Mouse (Mus musculus) cerebellum, postnatal 14 days (tissue): ENCODE data around the gene Milr1.
"Not testable (repeated sequence)": the region's sequence is repeated elsewhere in the genome, so short reads cannot be mapped to it uniquely, and the experiment has no call there.

Source experiments
- DNase-seq, 2 experiments: peaks; one replicate each; pipeline ENCODE4 v3.0.0; 2021; ENCODE audit warnings: mixed read lengths in 2 of 2

The Milr1 gene

DNA sequence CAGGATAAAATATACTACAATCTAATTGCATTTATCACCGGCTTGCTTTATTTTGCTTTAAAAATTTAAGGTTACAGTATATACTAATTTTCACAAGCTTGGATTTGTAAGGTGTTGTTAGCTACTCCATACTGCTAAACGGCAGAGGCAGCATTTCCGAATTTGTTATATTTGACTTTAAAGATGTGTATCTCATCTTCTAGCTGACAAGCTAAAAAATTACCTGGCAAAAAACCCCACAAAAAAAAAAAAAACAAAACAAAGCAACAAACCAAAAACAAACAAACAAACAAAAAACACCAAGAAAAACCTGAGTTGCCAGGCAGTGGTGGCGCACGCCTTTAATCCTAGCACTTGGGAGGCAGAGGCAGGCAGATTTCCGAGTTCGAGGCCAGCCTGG lies 27.1 kb downstream of the Milr1 start:
- DNase-seq, result no peak

DNA sequence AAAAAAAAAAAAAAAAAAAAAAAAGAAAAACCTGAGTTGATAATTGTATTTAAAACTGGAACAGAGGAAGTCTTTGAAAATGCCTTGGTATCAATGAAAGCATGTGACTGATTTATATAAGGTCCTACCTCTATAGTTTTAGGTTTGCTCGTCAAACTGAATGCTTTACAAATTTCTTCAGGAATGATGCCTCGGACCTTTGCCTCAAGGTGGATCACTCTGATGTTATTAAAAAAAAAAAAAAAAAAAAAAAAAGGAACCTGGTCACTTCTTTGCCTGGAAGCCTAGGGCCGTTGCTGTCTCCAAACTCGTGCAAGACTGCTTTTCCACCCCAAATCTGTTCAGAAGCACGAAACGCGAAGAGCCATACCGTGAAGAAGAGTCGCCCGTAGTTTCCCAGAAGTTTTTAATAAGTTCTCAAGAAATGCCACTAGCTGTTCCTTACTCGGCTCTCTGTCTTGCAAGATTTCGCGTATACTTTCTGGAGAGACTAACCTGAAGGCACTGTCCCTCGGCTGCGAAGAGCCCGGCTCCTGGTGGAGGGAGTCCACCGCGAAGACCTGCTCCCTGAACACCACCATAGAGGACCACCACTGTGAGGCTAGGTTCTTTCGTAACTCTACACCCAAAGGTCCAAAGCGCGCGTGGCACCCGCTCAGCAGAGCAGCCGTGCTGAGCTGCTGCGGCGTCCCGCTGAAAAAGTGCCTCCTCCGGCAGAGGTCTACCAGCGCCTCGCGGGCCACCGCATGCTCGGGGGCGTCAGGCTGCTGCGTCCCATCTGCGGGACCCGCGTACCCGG lies 27.8 kb downstream of the Milr1 start:
- DNase-seq, result no peak

DNA sequence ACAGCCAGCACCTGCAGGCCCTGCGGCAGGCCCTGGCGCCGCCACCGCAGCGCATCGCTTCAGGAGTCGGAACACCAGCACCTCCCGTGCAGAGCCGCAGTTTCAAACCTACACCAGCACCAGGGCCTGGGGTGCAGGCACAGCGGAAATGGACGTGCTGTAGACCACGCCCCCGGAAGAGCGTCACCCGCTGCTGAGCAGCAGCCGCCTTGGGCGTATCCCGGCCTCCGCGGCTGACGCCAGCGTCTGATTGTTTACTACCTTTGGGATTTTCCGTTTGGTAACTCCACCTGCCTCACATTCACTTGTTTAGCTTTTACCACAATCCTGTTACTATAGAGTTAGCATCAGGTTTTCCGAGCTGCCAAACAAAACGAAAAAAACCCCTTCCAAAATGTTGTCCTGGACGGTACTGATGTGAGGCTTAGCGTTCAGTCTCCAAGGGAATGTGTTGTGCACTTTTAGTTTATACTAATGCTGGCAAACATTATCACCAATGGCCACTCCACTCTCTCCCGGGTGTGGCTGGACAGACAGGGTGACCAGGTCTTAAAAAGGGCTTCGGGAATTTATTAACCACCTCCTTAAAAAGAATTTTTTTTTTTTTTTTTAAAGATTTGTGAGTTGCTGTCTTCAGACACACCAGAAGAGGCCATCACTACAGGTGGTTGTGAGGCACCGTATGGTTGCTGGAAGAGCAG lies 28.5 kb downstream of the Milr1 start, which contains the start of gene Polg2:
Gene Polg2 (minus strand): TSS at position 150 of the 701 bp plus-strand sequence.
- DNase-seq, result peak; percentile 89 to 91

DNA sequence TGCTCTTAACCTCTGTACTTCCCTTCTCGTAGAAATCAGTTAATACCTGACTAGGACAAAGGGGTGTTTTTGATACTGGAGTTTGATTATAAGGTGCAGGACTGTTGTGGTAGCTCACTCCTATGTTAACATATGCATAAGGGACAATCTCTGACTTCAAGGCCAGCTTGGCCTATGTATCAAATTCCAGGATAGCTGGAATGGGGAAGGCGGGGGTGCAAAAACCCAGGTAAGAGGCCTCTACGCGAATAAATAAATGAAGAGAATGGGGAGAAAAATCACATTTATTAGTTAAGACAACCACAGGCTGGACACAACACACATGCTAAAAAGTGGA lies 29.0 kb downstream of the Milr1 start:
- DNase-seq, result no peak

DNA sequence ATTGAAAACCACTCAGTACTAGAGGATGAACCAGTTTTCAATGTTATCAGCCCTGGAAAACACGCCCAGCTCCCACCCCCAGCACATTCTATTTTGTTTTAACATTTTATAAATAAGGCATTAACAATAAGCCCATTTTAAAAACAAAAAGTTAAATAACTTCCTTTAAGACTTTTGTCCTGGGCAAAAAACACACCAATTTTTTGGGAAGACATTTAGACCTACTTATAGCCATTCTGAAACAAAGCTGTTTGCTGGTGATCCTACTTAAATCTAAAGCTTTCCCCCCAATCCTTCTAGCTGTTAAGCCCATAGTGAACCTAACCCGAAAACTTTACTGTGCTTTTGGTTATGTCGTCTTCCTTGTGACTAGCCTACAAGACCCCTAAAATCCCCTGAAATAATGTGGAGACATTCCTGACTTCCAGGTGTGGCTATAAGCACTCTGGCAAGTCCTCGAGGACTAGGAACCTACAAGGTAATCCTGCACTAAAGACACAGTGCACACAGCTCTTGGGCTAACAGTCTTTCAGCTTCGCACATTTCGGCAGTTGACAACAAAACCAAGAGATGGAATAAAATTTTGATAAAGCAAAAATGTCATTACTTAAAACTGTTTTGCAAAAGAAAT lies 29.7 kb downstream of the Milr1 start:
- DNase-seq, result no peak

DNA sequence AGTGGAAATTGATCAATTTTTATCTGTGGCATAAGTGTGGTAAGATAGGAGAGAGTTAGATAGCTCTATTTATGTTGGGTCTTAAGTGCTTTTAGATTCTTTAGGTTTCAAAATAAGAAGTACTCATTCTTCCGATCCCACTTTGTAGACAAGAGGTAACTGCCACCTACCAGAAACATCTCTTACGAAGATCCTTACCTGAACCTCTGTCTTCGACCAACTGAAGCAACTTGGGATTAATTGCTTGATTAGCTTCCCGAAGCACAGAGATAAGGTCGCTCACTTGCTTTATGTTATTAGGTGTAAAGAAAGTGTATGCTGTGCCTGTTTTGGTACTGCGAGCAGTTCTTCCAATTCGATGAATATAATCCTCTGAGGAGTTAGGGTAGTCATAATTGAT lies 31.2 kb downstream of the Milr1 start:
- DNase-seq, result not testable (repeated sequence)

DNA sequence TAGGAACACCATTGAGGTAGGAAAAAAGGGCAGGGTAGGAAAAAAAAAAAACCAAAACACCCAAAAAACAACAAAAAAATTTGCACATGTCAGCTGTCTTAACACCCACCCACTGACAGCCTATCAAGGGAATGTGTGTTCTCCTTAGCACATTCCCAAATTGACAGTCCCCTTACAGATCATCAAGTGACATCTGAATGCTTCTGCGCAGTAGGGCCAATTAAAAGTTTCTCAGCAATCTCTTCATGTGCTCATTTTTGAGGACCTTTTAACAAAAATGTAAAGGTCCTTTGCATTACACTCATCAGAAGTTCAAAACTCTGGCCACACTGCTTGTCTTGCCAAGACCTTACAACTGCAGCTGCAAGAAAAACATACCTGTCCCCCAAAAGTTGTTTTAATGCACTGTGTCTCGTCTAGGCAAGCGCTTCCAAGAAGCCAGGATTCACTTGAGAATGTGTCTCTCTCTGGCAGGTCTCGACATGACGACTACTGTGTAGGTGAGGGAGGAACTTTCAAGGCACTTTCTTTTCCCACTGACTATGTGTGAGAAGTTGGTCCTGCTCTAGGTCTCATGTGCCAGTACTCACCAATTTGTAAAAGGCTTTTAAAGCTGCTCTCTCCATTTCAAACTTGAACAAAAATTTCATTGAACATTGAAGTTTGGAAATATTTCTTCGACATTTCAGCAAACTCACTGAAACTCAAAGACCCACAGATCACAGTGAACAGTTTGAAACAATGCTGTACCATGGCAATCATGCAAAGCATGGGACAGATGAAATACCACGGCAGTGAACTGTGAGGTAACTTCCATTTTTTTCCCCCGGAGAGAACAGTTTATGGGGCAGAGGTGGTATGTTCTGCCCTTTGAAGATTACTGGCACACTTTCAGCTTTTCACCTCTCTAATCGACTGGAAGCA lies 32.1 kb downstream of the Milr1 start:
- DNase-seq, result no peak

DNA sequence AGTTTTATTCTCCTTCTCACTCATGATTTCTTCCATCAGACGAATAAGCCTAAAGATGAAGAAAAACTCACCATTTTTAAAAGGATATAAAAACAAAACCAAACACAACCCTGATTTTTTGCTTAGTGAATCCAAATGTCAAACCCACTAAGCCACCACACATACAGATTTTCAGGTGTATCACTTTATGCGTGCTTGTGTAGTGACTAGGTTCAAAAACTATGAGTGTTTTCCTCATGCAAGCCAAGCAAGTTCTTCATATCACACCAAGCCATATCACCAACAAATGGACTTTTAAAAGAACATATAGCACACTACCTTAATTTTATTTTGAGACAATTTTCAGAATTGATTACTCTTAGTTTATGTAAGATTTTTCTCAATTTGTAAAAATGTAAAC lies 33.5 kb downstream of the Milr1 start:
- no peak for DNase-seq

DNA sequence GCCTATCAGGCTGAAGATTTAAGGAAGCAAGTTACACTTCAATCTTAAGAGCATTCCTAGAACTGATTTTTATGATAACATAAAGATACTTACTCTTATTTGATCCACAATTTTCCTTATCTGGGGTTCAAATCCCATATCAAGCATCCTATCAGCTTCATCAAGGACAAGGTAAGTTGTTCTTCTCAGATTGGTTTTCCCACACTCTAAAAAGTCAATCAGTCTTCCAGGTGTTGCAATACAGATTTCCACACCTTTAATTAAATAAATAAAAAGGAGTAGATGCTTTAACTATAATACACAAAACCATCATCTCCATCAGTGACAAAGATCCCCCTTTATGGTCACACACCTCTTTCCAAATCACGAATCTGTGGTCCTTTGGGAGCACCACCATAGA lies 34.0 kb downstream of the Milr1 start:
- DNase-seq, result no peak

DNA sequence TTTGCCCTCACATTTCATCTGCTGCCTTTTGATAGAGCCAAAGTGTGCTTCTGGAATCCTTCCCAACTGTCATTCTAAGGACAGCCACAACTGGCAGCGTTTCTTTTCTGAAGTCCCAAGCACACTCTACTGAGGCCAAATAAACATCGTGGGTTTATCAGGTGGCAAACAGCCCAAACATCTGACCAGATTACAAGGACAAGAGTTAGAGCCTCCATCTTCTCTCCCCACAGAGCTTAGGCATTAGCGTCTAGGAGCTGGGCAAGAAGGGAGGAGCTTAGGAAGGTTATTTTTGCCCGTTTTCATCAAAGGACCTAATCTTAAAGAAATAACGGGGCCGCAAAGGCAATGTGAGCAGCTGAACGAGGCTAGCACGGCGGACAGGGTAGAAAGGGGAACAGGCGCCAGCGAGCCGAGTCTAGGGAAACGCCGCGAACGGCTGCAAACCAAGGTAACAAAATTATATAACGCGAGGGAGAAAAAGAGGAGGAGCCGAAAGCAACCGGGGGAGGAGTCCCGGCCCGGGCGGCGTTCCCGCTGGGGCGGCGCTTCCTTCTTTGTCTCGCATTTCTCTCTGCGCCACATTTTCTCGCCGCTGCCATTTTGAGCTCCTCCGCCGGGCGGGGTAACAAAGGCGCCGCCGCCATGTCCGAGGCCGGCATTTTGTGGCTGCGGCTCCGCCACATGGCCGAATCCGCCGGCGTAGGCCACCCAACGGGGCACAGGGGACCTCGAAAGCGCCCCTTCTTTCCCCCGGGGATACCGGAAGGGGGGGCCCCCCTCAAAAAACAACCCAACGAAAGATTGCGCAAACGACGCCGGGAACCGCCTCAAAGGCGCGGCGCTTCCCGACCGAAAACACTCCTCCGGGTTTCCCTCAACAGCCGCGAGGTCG lies 36.4 kb downstream of the Milr1 start:
- DNase-seq, result peak; percentile 93

DNA sequence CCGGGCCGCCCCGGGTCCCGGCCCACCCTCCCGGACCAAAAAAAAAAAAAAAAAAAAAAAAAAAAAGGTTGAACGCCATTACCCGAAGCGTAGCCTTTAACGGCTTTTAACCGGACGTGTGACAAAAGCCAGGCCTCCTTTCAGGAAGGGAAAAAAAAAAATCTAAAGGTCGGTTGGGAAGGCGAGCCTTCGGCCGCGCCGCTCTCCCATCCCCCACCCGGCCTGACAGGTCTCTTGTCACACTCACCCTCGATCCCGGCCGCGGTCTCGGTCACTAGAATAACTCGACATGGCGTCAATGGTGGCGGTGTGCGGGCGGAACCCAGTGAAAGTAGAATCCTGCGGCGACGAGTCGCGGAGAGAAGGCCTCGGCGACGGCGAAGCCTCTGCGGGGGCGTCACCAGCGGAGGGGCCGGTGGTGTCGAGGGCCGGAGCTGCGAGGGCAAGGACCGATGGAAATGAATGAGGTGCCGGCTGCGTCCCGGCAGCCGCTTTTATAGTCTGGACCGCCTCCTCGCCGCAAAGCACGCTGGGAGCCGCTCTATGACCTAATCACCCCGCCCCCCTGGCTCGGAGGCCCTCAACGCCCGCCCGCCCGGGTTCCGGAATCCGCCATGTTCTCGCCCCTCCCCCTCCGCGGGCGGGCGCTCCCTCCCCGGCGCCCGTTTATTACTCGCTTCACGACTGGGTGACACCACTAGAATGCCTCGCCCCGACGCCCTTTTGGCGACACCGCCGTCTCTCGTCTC lies 37.2 kb downstream of the Milr1 start:
- DNase-seq, result peak; percentile 100

DNA sequence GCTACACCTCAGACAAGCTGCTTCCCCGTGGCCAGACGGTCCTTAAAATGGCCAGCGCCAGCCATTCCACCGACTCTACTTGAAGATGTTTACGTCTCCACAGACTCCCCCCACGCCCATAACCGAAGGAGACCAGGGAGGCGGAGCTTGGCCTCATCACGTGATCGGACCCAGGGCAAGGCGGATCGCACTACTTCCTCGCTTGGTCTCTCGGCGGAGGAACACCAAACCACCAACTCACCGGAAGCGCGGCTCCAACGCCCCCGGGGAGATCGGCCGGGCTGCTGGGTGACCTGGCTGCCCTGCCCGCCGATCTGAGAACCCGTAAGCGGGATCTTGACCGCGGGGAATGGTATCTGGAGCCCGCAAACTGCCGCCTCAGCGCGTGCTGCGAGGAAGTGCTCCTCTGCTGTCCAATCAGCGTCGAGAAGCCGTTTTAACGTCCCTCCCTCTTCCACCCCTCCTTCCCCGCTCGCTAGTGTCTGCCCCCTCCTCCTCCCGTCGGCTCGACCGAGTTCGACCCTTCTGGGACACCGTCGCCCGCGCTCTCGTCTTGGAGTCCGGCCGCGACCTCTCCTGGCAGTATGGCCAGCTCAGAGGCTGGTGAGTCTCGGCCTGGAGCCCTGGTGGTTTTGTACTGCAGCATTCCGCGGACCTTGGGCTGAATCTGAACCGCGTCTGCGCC lies 37.9 kb downstream of the Milr1 start, which contains the start of the genes Ddx5 and Cep95:
Gene Ddx5 (minus strand): TSS at position 411 of the 685 bp plus-strand sequence.
Gene Cep95 (plus strand): TSS at position 478 of the 685 bp plus-strand sequence.
- DNase-seq, result peak; percentile 98

DNA sequence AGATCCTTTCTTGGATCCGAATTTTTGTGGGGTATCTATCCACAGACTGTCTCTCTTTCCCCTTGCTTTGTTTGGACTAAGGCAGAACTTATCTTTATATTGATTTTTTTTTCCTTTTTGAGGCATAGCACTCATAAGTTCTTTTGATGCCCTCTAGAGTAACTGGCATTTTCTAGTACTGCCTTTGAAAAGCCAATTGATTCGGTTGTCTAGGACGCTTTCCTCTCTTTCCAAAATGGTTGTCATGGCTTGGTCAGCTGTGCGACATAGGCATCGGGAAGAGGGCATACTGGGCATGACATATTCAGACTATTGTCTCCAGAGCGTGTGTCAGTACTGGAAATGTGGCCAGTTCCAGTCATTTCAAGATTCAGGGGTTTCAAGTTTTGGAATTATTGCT lies 38.6 kb downstream of the Milr1 start:
- peak; percentile 46 to 47 for DNase-seq

DNA sequence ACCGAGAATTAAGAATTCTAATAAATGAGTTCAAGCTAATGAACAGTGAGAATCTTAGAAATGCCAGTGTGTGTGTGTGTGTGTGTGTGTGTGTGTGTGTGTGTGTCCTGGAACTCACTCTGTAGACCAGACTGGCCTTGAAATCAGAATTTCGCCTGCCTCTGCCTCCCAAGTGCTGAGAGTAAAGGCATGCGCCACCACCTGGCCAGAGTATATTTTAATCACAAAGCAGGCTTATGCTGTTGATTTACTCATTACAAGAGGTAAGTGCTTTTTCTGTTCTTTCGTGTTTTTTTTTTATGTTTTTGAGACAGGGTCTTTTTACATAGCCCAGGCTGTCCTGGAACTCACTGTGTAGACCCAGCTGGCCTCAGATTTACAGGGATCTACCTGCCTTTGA lies 42.8 kb downstream of the Milr1 start:
- DNase-seq, result no peak

DNA sequence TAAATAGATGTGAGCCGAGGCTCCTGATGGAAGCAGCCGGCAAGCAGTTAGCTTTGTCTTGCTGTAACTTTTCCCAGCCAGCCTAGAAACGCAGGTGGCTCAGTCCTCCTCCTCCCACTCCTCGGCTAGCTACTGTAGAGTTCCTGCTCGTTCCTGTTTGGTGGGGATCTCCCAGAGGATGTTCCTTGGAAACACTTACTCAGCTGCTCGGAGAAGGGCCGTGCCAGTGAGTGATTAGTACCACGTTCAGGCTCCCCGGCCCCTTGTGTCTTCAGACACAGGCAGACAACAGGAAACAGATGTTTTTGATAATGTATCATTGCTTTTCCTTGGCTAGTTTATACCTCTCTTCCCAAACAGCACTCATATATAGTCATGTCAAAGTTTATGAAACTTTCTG lies 44.7 kb downstream of the Milr1 start:
- no peak for DNase-seq

DNA sequence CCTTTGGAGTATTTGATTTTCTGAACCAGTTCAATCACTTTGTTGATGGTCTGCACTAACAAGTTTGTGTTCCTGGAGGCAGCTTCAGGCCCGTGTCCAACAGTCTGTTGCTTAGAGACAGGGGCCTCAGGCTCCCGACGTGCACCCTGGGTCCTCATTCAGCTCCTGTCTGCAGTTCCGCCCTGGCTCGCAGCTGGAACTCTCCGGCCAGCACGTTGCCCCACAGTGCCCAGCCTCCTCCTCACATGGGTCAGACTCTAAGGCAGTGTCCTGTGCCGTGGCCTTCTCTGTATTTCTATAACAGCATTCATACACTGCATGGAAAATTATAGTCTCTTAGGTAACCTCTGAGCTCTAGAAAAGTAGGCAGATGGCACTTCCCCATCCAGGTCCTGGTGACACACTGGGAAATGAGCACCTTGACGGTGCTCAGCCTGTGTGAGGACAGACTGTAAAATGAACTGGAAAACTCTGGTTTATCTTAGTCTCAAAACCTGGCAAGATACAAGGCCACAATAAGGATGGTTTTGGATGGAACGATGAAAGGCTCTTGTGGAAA lies 51.1 kb downstream of the Milr1 start:
- peak; percentile 38 to 40 for DNase-seq

DNA sequence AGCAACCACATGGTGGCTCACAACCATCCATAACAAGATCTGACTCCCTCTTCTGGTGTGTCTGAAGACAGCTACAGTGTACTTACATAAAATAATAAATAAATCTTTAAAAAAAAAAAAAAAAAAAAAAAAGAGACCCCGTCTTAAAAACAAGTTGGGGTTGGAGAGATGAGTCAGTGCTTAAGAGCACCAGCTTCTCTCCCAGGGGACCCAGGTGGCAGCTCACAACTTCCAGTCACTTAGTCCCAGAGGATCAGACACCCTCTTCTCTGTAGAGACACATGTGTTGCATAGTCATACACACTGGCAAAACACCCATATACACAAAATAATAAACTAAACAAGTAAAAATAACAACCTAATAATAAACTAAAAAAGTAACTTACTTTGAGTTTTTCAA lies 56.4 kb downstream of the Milr1 start:
- not testable (repeated sequence) for DNase-seq

DNA sequence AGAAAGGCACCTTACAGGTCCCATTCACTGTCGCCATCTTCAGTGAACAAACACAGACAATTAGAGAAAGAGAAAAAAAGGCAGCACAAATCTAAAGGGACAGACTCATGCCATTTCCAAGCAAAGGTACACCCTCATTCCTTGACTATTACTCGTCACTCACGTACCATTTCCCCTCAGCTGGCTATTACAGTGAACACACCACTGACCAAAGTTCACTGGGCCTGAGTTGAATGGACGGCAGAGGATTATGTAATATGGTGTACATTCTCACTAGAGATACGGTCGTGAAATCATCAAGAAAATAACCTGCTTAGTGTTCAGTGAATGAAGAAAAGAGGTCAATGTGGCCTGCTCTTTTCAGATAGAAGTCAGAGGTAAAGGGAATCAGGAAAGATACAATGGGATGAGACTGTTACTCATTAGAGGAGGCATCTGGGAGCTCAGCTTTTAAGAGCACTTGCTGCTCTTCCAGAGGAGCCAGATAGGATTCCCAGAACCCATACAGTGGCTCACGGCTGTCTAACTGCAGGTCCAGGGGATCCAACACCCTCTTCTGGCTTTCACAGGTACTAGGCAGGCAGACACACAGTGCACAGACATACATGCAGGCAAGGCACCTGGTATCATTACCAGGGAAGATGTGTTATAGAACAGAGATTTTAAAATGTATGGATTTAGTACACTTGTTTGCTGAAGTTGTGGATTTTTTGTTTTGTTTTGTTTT lies 61.5 kb downstream of the Milr1 start:
- no peak for DNase-seq
